Mouse (Mus musculus): Measurements from ENCODE around the gene Abracl. TPM values are rescaled to one million over a fixed set of nuclear protein-coding genes. Genes with fewer than 3 reads are reported as not detected.

Abracl gene
- total RNA-seq (2023): 111 TPM

GRCm38 (mm10) chr10:18022741-18023347 is at the start of gene Abracl:
Gene Abracl, minus strand, starts transcription at chr10:18023288.

GRCm38 (mm10) chr10:18055696-18056390 is 32.8 kb upstream of the Abracl start, which contains the start of gene Reps1:
Gene Reps1, plus strand, starts transcription at chr10:18055861.

Other genes starting within 250 kb of the Abracl start
- gene Txlnb, start 227.1 kb downstream of the Abracl start, total RNA-seq (2023): 0.15 TPM
- gene Heca, start 75.2 kb downstream of the Abracl start, total RNA-seq (2023): 72.9 TPM
- 85.2 TPM for gene Reps1, start 32.6 kb upstream of the Abracl start, total RNA-seq (2023)
- not detected for gene Ect2l, start 187.6 kb upstream of the Abracl start, total RNA-seq (2023)
- gene Ccdc28a, start 211.7 kb upstream of the Abracl start, total RNA-seq (2023): 26.6 TPM

Data from CD8-positive naive resting alpha-beta T cell, adult 57 days (primary cell).